Mouse (Mus musculus) regulatory T cell (primary cell): ENCODE results near the gene Elfn2.

Experiments
- in situ Hi-C: fragments of 300-600 bp; cut with MboI, MseI; formaldehyde crosslinking; loops from one replicate; pipeline ENCODE4 v1.15.1; 2025; ENCODE audit warnings: high pct_unique_total_duplicates

Gene Elfn2

DNA sequence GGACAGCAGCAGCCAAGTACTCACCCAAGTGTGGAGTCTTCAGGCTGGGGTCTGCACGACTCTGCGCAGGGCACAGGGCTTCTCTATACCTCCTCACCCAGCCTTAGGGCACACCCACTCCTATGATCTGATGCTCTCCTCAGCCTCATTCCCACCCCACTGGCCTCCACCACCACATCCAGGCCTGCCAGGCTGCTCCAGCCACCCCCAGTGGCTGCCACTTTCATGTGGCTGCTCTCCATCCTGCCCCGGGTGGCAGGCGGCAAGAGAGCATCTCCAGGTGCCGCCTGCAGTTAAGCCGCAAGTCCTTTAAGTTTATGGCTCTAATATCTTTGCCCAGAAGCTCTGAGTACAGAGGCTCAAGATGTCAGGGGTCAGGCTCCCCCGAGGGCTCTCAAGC, 8.1 kb upstream of the Elfn2 start:
- in situ Hi-C loops: no loop called here

DNA sequence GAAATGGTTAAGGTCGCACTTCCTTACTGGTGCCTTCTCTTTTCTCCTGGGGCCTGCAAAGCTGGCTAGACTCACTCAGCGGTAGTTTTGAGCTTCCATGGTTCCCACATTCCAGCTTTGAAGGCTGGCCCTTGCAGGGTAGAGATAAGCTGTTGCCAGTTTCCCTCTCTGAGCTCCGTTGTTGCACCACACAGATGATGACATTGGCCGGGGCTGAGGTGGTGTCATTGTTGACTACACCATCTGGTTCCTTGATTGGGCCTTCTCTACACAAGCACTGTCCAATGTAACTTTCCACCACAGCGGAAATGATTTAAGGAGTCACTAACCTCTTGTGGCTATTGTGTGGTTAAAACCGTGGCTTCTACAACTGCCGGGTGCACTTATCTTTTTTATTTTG, 2.0 kb upstream of the Elfn2 start:
- in situ Hi-C loops: no loop called here

DNA sequence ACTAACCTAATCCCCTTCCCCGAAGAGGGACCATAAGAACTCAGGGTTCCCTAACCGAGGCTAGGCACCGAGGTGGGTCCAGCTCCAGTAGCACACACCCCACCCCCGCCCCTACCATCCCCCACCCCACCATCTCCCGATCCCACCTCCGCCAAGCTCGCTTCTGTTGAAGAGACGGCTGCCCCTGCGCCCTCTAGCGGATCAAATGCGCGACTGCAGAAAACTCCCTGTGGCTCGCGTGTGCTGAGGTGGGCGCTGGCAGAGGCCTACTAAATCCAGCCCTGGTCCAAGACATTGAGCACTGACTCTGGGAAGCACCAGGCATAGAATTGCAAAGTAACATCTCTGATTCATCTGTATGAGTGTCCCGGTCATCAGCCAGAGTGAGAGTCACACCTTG, 1.5 kb upstream of the Elfn2 start:
- in situ Hi-C loops: no loop called here

- in situ Hi-C loops: no loop called here
Observed at GRCm38 (mm10) chr15:78719416-78719815, 845 bp upstream of the Elfn2 start.

DNA sequence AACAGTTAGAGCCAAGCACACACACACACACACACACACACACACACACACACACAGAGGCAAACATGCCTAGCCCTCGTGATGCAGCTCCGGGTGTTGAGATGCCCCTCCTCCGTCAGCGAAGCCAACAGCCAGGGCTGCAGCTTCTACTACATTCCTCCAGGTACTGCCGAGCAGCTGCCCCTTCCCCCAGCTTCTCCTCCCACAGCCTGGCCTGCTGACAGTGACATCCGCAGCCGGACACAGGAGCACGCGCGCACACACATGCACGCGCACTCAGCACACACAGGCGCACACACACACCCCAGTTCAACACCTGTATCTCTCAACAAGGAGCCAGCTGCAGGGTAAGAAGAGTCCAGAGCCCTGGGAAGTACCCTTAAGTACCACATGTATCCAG, 1.6 kb downstream of the Elfn2 start:
- in situ Hi-C loops: no loop called here

DNA sequence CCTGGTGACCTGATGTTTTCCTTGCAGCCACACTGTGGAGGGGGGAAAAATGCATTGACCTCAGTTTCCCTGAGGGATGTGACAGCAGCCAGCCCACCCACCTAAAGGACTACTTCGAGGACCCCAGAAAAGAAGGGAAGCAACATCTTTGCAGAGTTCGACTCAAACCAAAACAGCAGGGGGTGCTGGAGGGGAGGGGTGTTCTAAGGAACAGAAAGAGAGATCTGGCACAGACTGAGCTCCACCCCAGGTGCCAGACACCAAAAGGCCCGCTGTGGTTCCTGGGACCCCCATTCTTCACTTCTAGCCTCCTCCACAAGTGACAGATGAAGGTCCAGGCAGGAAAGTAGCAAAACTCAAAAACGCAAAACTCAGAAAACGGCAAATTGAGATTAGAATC, 2.7 kb downstream of the Elfn2 start:
- in situ Hi-C loops: no loop called here

DNA sequence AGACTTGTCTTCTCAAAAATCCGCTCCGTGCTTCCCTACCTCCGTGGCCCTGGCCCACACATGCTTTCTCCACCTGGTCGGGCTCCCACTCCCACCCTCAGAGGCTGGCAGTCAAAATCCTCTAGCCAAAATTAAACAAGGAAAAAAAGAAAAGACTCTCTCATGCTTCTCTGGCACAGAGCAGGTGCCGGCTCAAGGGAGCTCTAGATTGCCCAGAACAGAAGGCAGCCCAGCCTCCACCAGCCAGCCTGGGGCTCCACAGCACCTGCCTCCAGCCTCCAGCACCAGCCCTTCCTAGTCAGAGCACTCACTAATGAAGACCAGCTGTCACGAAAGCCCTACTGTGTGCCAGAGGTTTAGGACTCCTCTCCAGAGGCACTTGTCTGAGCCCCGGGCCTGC, 4.8 kb downstream of the Elfn2 start:
- in situ Hi-C loops: no loop called here

DNA sequence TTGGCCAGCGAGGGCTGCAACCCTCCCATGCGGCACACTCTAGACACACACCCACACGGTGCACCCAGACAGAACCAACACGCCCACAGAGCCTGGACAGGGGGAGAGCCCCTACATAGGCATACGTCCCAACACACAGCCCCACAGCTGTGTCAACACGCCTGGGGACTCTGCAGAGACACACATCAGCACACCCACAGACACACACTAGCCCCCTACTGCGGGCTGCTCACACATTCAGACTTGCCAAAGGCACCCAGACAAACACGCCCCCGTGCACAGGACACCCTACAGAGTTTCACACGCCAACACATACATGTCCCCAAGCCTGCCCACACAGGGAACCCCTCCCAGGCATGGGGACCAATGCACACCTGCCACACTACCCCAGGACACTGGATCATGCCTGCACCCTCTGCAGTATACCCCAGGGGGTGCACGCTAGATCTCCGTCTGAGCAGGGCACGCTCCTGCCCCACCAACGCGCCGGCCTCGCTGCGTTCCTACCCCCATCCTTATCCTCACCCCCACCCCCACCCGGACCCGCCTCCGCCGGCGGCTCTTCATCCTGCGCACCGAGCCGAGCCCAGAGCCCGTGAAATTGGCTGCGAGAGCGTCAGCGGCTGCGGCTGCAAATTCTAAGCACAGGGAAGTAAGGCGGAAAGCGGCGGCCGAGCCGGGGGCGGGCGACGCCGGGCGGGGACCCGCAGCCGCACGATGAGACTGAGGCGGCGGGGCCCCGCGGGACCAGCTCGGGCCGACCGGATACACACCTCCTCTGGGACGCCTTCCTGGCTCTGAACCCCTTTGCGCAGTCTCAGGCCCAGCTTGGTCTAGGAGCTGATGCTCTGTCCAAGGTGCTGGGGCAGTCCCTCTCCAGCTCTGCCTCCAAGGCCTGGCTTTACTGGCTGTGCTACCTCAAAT, 6.0 kb downstream of the Elfn2 start:
- in situ Hi-C loops: no loop called here

GRCm38 (mm10) chr15:78711935-78712334, 6.6 kb downstream of the Elfn2 start:
- in situ Hi-C loops: no loop called here

- in situ Hi-C loops: no loop called here
Observed at GRCm38 (mm10) chr15:78710634-78711033, 7.9 kb downstream of the Elfn2 start.

- in situ Hi-C loops: no loop called here
Observed at GRCm38 (mm10) chr15:78709767-78710166, 8.8 kb downstream of the Elfn2 start.

GRCm38 (mm10) chr15:78706630-78707029, 11.9 kb downstream of the Elfn2 start:
- in situ Hi-C loops: no loop called here

GRCm38 (mm10) chr15:78704824-78705223, 13.7 kb downstream of the Elfn2 start:
- in situ Hi-C loops: no loop called here

GRCm38 (mm10) chr15:78704007-78704406, 14.6 kb downstream of the Elfn2 start:
- in situ Hi-C loops: no loop called here

- in situ Hi-C loops: no loop called here
Observed at GRCm38 (mm10) chr15:78700420-78700819, 18.2 kb downstream of the Elfn2 start.

DNA sequence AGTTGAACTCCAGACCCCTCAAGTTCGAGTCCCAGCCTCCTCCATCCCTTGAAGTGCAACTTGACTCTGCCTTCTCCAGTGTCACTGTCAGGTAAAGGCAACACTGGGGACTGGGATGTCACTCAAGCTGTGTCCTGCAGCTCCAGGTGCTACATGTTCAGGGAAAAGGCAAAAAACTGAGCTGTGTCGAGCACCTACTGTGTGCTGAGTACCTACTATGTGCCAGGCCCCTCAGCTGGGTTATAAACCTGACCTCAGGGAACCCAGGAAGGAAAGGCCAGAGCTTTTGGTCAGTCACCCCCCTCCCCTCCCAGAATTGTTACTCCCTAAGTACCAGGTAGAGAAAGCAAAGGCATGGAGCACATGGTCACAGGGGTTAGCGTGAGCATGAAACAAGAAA, 19.1 kb downstream of the Elfn2 start:
- in situ Hi-C loops: no loop called here

GRCm38 (mm10) chr15:78698491-78699135, 20.0 kb downstream of the Elfn2 start:
- in situ Hi-C loops: no loop called here

GRCm38 (mm10) chr15:78698084-78698483, 20.5 kb downstream of the Elfn2 start:
- in situ Hi-C loops: no loop called here

DNA sequence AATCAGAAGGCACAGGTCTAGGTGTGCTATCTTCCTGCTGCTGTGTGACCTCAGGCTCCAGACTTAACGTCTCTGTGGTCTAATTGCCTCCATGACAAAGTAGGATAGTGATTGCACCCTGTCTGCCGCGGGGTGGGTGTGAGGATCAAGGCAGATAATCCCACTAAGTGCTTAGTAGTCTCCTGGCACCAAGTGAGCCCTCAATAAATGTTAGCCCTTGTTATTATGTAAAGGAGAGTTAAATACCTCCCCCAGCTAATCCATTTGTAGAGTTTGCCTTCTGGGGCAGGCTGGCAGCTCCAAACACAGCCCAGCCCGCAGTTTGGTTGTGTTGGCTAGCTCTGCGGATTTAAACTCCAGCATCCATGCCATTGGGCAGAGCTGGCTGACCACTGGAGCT, 22.8 kb downstream of the Elfn2 start:
- in situ Hi-C loops: no loop called here

- in situ Hi-C loops: no loop called here
Observed at GRCm38 (mm10) chr15:78692505-78692904, 26.1 kb downstream of the Elfn2 start.

GRCm38 (mm10) chr15:78690716-78691115, 27.9 kb downstream of the Elfn2 start:
- in situ Hi-C loops: no loop called here

DNA sequence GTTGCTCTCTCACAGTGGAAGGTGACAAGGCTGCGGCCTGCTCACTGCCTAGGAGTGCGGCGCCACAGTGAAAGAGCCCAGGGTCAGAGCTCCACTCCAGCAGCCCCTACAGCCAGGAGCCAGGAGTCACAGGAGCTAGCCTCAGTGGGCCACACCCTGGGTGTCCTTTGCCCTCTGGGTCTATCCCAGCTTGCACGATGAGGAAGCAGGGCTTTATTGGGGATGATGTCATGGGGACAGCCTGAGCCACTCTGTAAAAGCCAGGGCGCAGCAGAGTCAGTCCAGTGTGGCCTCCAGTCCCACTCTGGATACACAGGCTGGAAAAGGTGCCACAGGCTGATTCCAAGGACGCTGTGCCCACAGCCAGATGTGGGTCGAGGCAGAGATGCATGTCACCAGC, 31.7 kb downstream of the Elfn2 start:
- in situ Hi-C loops: loop anchor here (10.0 kb wide), 1 partner anchor 1728 kb away; no protein-coding TSS in a partner anchor

DNA sequence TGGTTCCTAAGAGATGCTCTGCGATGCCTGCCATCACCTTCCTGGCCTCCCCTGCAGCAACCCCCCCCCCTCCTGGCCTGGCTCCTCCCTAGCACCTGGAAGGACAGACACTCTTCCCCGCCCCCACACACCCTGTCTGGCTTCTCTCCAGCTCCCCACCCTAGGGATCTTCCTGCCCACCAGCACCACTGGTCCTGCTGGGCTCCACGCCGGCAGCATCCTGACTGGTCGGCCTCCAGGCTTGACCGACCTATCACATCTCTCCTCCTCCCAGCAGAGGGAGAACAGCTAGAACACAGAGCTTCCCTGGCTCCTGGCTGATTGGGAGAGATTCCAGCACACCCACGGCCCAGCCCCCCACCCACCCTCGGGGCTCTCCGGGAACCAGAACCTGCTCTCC, 34.5 kb downstream of the Elfn2 start:
- in situ Hi-C loops: loop anchor here (10.0 kb wide), 1 partner anchor 1731 kb away; no protein-coding TSS in a partner anchor
